Mouse (Mus musculus) limb, embryonic 11.5 days (tissue): ENCODE measurements around the gene Upk2. TPM values are rescaled to one million over a fixed set of nuclear protein-coding genes. Genes with fewer than 3 reads are reported as not detected.
"Not testable (repeated sequence)": the region's sequence is repeated elsewhere in the genome, so short reads cannot be mapped to it uniquely, and the experiment has no call there.

Experiments used
- ATAC-seq: fragments of 200-750 bp; cut with Nextera tagmentation; 2 replicates; pipeline ENCODE4 v1.8.0; 2017; ENCODE audit warnings: low read depth; ENCODE audit not compliant: insufficient number of reproducible peaks, low FRiP score, low TSS enrichment
- DNase-seq: peaks from one replicate; pipeline ENCODE4 v3.0.0-alpha.2; 2015; ENCODE audit warnings: low spot score
- H3K27ac ChIP-seq: fragments of 300-500 bp; sonication (generic); replicated peaks from 2 replicates; pipeline ENCODE4 v1.5.1; 2014; ENCODE audit warnings: low read depth, mild to moderate bottlenecking, low read length
- H3K27me3 ChIP-seq: fragments of 300-500 bp; sonication (generic); 2 replicates; pipeline ENCODE4 v1.6.1; 2014; ENCODE audit warnings: mild to moderate bottlenecking, low read length, mixed read lengths; ENCODE audit not compliant: control insufficient read depth, insufficient read depth
- H3K36me3 ChIP-seq: fragments of 300-500 bp; sonication (generic); 2 replicates; pipeline ENCODE4 v1.6.1; 2014; ENCODE audit warnings: mild to moderate bottlenecking, low read length, moderate library complexity, mixed read lengths; ENCODE audit not compliant: control insufficient read depth, insufficient read depth
- H3K4me1 ChIP-seq: fragments of 300-500 bp; sonication (generic); 2 replicates; pipeline ENCODE4 v1.6.1; 2014; ENCODE audit warnings: low read length, mixed read lengths; ENCODE audit not compliant: control insufficient read depth, insufficient read depth
- H3K4me2 ChIP-seq: fragments of 300-500 bp; sonication (generic); 2 replicates; pipeline ENCODE4 v1.6.1; 2014; ENCODE audit warnings: low read depth, mild to moderate bottlenecking, moderate library complexity; ENCODE audit not compliant: severe bottlenecking
- H3K4me3 ChIP-seq: fragments of 300-500 bp; sonication (generic); 2 replicates; pipeline ENCODE4 v1.5.1; 2014; ENCODE audit warnings: low read depth, low read length
- H3K9ac ChIP-seq: fragments of 300-500 bp; sonication (generic); 2 replicates; pipeline ENCODE4 v1.6.1; 2014; ENCODE audit warnings: mild to moderate bottlenecking, low read length
- H3K9me3 ChIP-seq: fragments of 300-500 bp; sonication (generic); 2 replicates; pipeline ENCODE4 v1.6.1; 2016; ENCODE audit warnings: low read length; ENCODE audit not compliant: control insufficient read depth
- WGBS: fragments of 180-500 bp; shearing (Covaris S2); extraction: QIAGEN DNeasy Blood & Tissue Kit; methylation state at CpG from one replicate; pipeline ENCODE4 v1.1.7; 2014; 5-methylcytosine and 5-hydroxymethylcytosine counted together
- polyA plus RNA-seq: library from polyadenylated mRNA; unstranded; fragments of >200 nt; fragmentation: Nextera tagmentation; extraction: Ambion mirVana; gene quantifications from 2 replicates; pipeline ENCODE4 v1.2.1, GENCODE M21; 2014

The Upk2 gene
- polyA plus RNA-seq, 1 experiment from 2014 or later, result 0.59 TPM

- Histone ChIP-seq H3K27me3 (no peaks in the 10 kb centered on the region), H3K4me3 (peak overlapping the region; percentile 88), H3K4me1 (peaks cover 7% of the 10 kb centered on the region), H3K9ac (peak overlapping the region; percentile 72), H3K36me3 (peaks cover 8% of the 10 kb centered on the region; the same call in 1 of the 2 replicates), H3K9me3 (no peaks in the 10 kb centered on the region), H3K4me2 (peak overlapping the region; percentile 93), H3K27ac (peak overlapping the region; percentile 42; the same call in 1 of the 2 replicates)
- DNase-seq (no peak), ATAC-seq (peak; percentile 59; the same call in 1 of the 2 replicates)
- WGBS, result 7% methylated on average over 26 of the region's 26 CpGs
Observed at GRCm38 (mm10) chr9:44417156-44417891, 37.5 kb downstream of the Upk2 start.

- Histone ChIP-seq H3K4me3 (no peak overlapping the region), H3K4me1 (peaks cover 4% of the 10 kb centered on the region), H3K36me3 (peaks cover 23% of the 10 kb centered on the region), H3K27ac (no peak overlapping the region), H3K9me3 (no peaks in the 10 kb centered on the region), H3K4me2 (no peak overlapping the region), H3K27me3 (no peaks in the 10 kb centered on the region), H3K9ac (no peak overlapping the region)
- ATAC-seq (no peak), DNase-seq (no peak)
- 85% methylated on average over 2 of the region's 2 CpGs for WGBS
Observed at GRCm38 (mm10) chr9:44412781-44413180, 42.0 kb downstream of the Upk2 start.

GRCm38 (mm10) chr9:44412306-44412705 lies 42.5 kb downstream of the Upk2 start:
- Histone ChIP-seq H3K4me2 (no peak overlapping the region), H3K27me3 (no peaks in the 10 kb centered on the region), H3K4me1 (peaks cover 3% of the 10 kb centered on the region), H3K9ac (no peak overlapping the region), H3K4me3 (no peak overlapping the region), H3K27ac (no peak overlapping the region), H3K36me3 (peaks cover 23% of the 10 kb centered on the region), H3K9me3 (no peaks in the 10 kb centered on the region)
- 87% methylated on average over 4 of the region's 4 CpGs for WGBS
- no peak for DNase-seq
- no peak for ATAC-seq

- DNase-seq, result no peak
- 85% methylated on average over 1 of the region's 1 CpGs for WGBS
- H3K36me3 ChIP-seq, result peaks cover 23% of the 10 kb centered on the region
- H3K27ac ChIP-seq, result no peak overlapping the region
- H3K9ac ChIP-seq, result no peak overlapping the region
- H3K4me2 ChIP-seq, result no peak overlapping the region
- ATAC-seq, result no peak
- H3K27me3 ChIP-seq, result no peaks in the 10 kb centered on the region
- H3K4me3 ChIP-seq, result no peak overlapping the region
- H3K4me1 ChIP-seq, result no peaks in the 10 kb centered on the region
- no peaks in the 10 kb centered on the region for H3K9me3 ChIP-seq
Observed at GRCm38 (mm10) chr9:44411601-44412130, 43.1 kb downstream of the Upk2 start.

DNA sequence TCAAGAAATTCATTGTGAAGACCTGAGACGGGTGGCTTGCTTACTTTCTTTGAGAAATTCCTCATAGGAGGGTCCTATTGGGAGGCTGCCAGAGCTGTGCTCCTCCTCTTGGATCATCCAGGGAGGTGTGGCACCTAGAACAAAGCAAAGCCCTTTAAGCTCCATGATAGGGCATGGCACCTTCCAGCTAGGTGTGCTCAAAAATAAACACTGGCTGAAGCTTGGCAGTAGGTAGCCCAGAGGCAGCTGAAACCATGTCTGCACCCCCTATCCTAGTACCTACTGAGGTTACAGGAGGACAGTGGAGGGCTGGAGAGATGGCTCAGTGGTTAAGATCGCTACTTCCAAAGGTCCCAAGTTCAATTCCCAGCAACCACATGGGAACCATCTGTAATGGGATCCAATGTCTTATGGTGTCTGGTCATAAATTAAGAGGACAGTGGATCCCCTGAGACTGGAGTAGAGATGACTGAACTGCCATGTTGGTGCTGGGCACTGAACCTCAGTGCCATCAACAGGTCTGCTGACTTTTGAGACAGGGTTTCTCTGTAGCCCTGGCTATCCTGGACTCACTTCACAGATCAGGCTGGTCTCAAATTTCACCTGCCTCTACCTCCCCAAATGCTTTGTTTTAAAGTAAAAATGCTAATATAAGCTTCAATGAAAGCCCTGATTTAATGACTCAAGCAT lies 44.0 kb downstream of the Upk2 start:
- ATAC-seq (no peak), DNase-seq (no peak)
- no peak overlapping the region for H3K27ac ChIP-seq
- no peaks in the 10 kb centered on the region for H3K4me1 ChIP-seq
- no peak overlapping the region for H3K4me3 ChIP-seq
- no peaks in the 10 kb centered on the region for H3K9me3 ChIP-seq
- H3K27me3 ChIP-seq, result no peaks in the 10 kb centered on the region
- no peak overlapping the region for H3K9ac ChIP-seq
- H3K4me2 ChIP-seq, result no peak overlapping the region
- peaks cover 23% of the 10 kb centered on the region for H3K36me3 ChIP-seq
- 93% methylated on average over 2 of the region's 2 CpGs for WGBS

GRCm38 (mm10) chr9:44408693-44409092 lies 46.1 kb downstream of the Upk2 start:
- not testable (repeated sequence) for H3K27ac ChIP-seq, H3K9ac ChIP-seq, H3K9me3 ChIP-seq, H3K27me3 ChIP-seq, H3K4me1 ChIP-seq, ATAC-seq, DNase-seq
- H3K4me3 ChIP-seq, result peak overlapping the region; percentile 84
- WGBS, result 81% methylated on average over 9 of the region's 9 CpGs
- H3K4me2 ChIP-seq, result peak overlapping the region; percentile 72
- H3K36me3 ChIP-seq, result peaks cover 28% of the 10 kb centered on the region

- H3K27ac ChIP-seq, result peak overlapping the region; percentile 90
- H3K4me2 ChIP-seq, result peak overlapping the region; percentile 72; the same call in 1 of the 2 replicates
- no peaks in the 10 kb centered on the region for H3K27me3 ChIP-seq
- no peaks in the 10 kb centered on the region for H3K4me1 ChIP-seq
- ATAC-seq, result no peak; the same call in 1 of the 2 replicates
- 0% methylated on average over 24 of the region's 24 CpGs for WGBS
- peak overlapping the region; percentile 84 for H3K4me3 ChIP-seq
- no peak for DNase-seq
- peaks cover 27% of the 10 kb centered on the region for H3K36me3 ChIP-seq
- peak overlapping the region; percentile 87 for H3K9ac ChIP-seq
- H3K9me3 ChIP-seq, result no peaks in the 10 kb centered on the region
Observed at GRCm38 (mm10) chr9:44407752-44408097, 47.1 kb downstream of the Upk2 start.

DNA sequence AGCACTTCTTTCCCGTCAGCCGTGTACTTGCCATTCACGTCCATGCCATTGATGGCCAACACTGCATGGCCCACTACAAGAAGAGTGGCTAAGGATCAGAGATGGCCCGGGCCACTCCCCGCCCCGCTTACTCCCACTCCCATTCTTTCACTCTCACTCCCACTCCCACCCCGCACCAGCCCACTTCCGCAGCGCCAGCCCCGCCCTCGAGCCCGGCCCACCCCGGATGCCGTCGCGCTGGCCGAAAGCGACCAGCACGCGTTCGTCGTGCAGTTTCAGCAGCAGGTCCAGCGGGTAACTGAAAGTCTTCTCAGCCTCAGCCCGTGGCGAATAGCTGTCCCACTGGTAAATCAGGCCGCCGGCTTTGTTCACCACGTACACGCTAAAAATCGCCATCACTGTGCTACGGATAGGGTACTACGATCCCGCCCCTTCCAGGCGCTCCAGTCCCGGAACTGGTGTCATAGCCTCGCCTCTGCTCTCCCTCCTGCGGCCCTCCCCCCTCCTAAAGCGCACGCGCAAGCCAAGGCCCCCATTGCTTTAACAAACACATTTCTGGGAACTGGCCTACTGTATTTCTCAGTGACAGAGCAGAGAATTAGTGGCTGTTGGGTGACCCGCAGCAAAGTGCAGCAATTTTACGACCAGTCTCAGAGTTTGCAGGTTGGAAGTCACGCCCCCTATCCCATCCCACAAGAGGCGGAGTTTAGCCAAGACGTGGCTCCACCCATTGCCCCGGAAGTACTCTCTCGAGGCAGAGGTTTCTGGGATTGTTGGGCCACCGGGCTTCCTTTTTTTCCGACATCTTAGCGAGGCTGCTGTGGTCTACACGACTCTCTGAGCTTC lies 47.6 kb downstream of the Upk2 start, which contains the start of the genes Rps25 and Trappc4:
Rps25 (plus strand) TSS at position 234 of the 846 bp plus-strand sequence.
Trappc4 (minus strand) TSS at position 695 of the 846 bp plus-strand sequence.
- Histone ChIP-seq H3K36me3 (peaks cover 30% of the 10 kb centered on the region), H3K4me3 (peak within 1 kb of the TSS; percentile 84), H3K9me3 (no peaks in the 10 kb centered on the region), H3K27me3 (no peaks in the 10 kb centered on the region), H3K4me1 (no peaks in the 10 kb centered on the region), H3K27ac (peak within 1 kb of the TSS; percentile 90), H3K4me2 (peak within 1 kb of the TSS; percentile 72), H3K9ac (peak within 1 kb of the TSS; percentile 87)
- DNase-seq, result peak; percentile 97
- WGBS, result under 1% methylated on average over 51 of the region's 51 CpGs
- peak; percentile 94 for ATAC-seq
